Mouse (Mus musculus) cerebellum, adult 2 months (tissue): ENCODE results near the gene Arv1. TPM values are rescaled to one million over a fixed set of nuclear protein-coding genes. Genes with fewer than 3 reads are reported as not detected.
A peak's percentile ranks its signal among the peaks of the same experiment; 100 is the strongest.

Source experiments
- DNase-seq, 2 experiments: peaks; one replicate each; pipeline ENCODE4 v3.0.0; 2021
- H3K27ac ChIP-seq: fragments of 200-500 bp; 2 replicates; pipeline ENCODE4 v1.5.1; 2012; ENCODE audit warnings: low read length, control low read depth, inconsistent platforms; ENCODE audit not compliant: insufficient read depth
- H3K27me3 ChIP-seq: fragments of 200-500 bp; 2 replicates; pipeline ENCODE4 v1.6.1; 2012; ENCODE audit warnings: inconsistent platforms, mild to moderate bottlenecking, low read length, moderate library complexity; ENCODE audit not compliant: control insufficient read depth, insufficient read depth
- H3K4me1 ChIP-seq: fragments of 200-500 bp; 2 replicates; pipeline ENCODE4 v1.6.1; 2011; ENCODE audit warnings: low read length; ENCODE audit not compliant: control insufficient read depth, insufficient read depth
- H3K4me3 ChIP-seq: fragments of 200-500 bp; replicated peaks from 2 replicates; pipeline ENCODE3; 2011; ENCODE audit warnings: mild to moderate bottlenecking, low read depth, low read length, control low read depth; ENCODE audit not compliant: insufficient read depth
- CTCF ChIP-seq: fragments of 200-500 bp; IDR thresholded peaks from 2 replicates; pipeline ENCODE4 v1.5.1; 2011; ENCODE audit warnings: low read depth, mild to moderate bottlenecking, control low read depth, low read length, moderate library complexity, borderline replicate concordance; ENCODE audit not compliant: insufficient read depth
- POLR2A ChIP-seq: fragments of 200-500 bp; IDR thresholded peaks from 2 replicates; pipeline ENCODE4 v1.6.1; 2011; ENCODE audit warnings: low read length, control low read depth, borderline replicate concordance; ENCODE audit not compliant: insufficient read depth
- WGBS: fragments of 180-500 bp; shearing (Covaris S2); methylation state at CpG from one replicate; pipeline ENCODE4 v1.1.7; 2018; 5-methylcytosine and 5-hydroxymethylcytosine counted together
- polyA plus RNA-seq: library from polyadenylated mRNA; depleted of rRNA; stranded (reverse); fragments of >200 nt; gene quantifications from 2 replicates; pipeline ENCODE4 v1.2.3, GENCODE M21; 2012

Arv1 gene
- polyA plus RNA-seq, 1 experiment: 19.5 TPM

DNA sequence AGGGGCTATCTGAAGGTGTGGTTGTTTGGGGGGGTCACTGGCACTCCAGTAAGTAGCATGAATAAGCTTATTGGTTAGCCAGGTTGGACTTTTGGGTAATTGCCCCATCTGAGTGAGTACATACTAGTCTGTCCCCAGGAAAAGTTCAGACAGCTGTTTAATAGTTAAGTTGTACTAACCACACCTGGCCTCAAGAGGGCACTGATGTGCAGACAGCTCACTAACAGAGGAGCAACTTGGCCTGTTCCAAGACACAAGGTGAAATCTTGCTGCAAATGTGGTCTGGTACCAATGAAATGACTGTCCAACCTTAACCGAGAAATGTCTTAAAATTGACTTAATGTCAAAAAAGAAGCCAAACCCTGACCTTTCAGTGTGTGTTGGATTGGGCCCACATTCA is 17.3 kb downstream of the Arv1 start:
- no peak overlapping the region for H3K27ac ChIP-seq
- WGBS: 75% methylated on average over 1 of the region's 1 CpGs
- peak; percentile 44 to 47 for DNase-seq
- no peaks in the 10 kb centered on the region for H3K27me3 ChIP-seq
- H3K4me1 ChIP-seq: no peaks in the 10 kb centered on the region
- H3K4me3 ChIP-seq: no peak overlapping the region
- TF ChIP-seq POLR2A: no peak
- peak; percentile 85 for TF ChIP-seq CTCF

DNA sequence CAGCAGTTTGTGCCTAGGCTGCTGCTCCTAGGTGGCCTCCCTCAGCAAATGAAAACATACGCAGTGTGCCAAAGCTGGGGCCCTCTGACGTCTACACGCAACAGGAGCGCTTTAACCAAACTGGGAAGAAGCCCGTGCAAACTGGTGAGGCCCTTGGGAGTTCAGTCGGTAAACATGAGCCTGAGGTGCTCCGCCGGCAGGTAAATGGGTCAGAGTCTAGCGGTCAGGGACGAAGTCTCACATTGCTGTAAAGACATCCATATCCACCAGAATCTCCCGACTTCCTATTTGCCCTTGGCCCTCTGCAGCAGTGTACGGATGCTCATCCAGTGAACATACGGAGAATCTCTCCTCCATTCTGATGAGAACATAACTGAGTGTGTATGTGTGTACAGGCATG is 24.7 kb downstream of the Arv1 start:
- Histone ChIP-seq H3K4me1 (no peaks in the 10 kb centered on the region), H3K4me3 (no peak overlapping the region), H3K27me3 (peaks cover 1% of the 10 kb centered on the region; the same call in 1 of the 2 replicates), H3K27ac (no peak overlapping the region)
- TF ChIP-seq POLR2A: no peak
- TF ChIP-seq CTCF: no peak
- DNase-seq: no peak
- 67% methylated on average over 13 of the region's 13 CpGs for WGBS

DNA sequence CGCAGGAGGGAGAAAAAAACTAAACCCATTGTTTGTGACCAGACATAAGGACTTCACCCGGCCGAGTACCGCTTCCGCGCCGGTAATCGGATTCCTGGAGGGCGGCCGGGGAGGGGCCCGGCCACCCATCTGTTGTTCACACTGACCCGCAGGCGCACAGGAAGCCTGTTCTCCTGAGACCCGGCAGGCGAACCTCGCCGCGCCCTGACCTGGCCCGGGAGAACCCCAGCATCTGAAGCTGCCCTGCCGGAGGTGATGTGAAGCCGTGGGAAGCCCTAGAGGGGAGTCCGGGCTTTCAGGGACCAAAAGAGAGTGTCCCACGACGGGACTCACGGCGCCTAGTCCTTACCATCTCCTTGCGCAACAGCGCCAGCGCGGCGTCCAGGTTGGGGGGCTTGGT is 29.3 kb downstream of the Arv1 start:
- Histone ChIP-seq H3K4me1 (no peaks in the 10 kb centered on the region), H3K4me3 (no peak overlapping the region)

DNA sequence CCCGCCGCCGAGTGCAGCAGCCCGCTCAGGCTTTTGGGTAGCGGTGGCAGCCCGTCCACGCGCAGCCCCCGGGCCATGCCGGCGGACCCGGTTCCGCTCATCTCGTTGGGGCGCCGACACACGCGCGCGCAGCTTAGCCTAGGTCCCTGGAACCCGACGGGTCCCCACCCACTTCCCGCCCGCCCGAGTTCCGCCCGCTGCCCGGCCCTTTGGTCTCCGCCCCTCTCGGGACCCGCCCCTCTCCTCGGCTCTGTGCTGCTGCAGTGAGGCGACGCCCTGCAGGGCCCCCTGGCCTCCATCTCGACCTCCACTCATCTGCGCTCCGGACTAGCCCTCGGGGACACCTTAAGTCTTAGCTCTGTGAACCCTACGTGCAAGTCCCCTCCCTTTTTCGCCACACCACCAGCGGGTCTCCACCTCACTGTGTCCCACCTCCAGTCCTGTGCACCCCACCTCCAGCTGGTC is 29.8 kb downstream of the Arv1 start, which contains the start of gene Fam89a:
Gene Fam89a (minus strand): TSS at position 124 of the 465 bp plus-strand sequence.
- no peak for TF ChIP-seq CTCF
- no peak for TF ChIP-seq POLR2A
- peaks cover 3% of the 10 kb centered on the region; the same call in 1 of the 2 replicates for H3K27me3 ChIP-seq
- no peak within 1 kb of the TSS for H3K27ac ChIP-seq
- H3K4me1 ChIP-seq: no peaks in the 10 kb centered on the region
- under 1% methylated on average over 41 of the region's 41 CpGs for WGBS
- no peak within 1 kb of the TSS for H3K4me3 ChIP-seq
- DNase-seq: no peak

More for the DNA sequence above, 29.3 kb downstream of the Arv1 start:
- TF ChIP-seq CTCF: no peak
- no peak for TF ChIP-seq POLR2A
- DNase-seq: no peak
- peaks cover 3% of the 10 kb centered on the region; the same call in 1 of the 2 replicates for H3K27me3 ChIP-seq
- under 1% methylated on average over 31 of the region's 31 CpGs for WGBS
- H3K27ac ChIP-seq: no peak overlapping the region

DNA sequence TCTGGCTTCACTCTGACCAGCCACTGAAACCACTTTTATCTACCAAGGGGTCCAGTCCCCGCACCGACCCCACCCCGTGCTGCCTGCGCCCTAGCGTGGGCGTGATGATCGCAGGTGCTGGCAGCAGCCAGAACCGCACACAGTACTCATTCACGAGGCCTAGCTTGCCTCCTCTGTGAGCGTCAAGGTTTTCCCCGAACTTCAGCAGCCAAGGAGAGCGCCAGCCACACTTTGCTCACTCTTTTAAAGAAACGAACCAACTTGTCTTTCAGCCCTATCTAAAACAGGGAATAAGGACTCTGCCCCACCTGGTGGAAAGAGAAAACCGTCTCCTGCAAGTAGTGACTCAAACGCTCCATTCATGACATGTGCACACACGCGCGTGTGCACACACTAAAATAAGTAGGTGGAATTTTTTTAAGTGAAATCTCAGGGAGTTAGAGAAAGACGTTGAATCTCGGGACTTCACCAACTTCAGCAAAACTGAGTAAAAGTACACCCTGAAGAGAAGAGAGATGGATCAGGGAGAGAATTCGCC is 30.5 kb downstream of the Arv1 start:
- DNase-seq: no peak
- TF ChIP-seq POLR2A (no peak), CTCF (no peak)
- Histone ChIP-seq H3K27ac (no peak overlapping the region), H3K4me3 (no peak overlapping the region), H3K4me1 (no peaks in the 10 kb centered on the region), H3K27me3 (peaks cover 3% of the 10 kb centered on the region; the same call in 1 of the 2 replicates)
- 44% methylated on average over 21 of the region's 21 CpGs for WGBS

DNA sequence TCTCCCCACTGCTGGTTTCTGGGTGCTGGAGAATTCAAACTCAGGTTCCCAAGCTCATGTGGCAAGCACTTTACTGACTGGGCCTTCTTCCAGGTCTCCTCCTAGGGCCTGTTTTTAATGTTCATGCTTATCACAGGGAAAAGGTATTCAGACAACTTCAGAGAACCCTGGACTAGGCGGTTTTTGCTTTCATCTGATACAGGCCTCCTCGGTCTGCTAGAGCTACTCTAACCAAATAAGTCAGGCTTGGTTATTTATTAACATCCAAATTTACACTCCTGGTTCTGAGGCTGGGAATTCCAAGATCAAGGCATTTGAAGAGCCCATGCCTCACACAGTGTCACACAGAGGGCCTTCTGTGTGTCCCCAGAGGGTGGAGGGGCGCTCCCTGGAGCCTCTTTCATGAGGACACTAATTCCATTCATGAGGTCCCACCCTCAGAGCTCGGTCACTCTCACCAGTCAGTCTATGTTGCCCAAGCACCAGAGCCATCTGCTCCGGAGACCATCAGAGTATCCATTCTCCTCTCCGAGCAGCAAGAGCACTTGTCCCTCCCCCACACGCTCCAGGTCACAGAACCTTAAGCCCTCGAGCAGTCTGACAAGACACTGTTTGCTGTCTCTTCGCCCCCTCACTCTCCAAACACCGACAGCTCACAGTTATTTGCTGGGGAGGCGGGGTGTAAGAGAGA is 32.3 kb downstream of the Arv1 start:
- TF ChIP-seq POLR2A: no peak
- no peak for TF ChIP-seq CTCF
- DNase-seq: no peak
- Histone ChIP-seq H3K4me1 (no peaks in the 10 kb centered on the region), H3K27me3 (peaks cover 3% of the 10 kb centered on the region; the same call in 1 of the 2 replicates), H3K4me3 (no peak overlapping the region), H3K27ac (no peak overlapping the region)
- 36% methylated on average over 11 of the region's 11 CpGs for WGBS

DNA sequence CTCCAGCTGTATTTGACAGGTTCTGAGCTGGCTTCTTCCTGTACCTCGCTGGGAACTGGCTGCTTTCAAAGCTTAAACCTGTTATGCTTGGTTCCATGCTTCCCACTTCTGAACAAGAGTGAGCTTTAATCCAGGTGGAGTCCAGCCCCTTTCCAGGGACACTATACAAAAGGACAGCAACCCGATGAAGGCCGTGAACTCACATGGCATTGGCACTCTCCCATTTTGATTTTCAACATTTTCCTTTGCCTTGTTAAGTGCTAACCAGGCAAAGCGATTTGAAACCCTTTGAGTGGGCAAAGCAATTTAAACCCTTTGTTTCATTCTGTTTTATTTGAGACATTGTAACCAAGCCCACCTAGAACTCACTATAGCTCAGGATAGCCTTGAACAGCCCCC is 32.9 kb downstream of the Arv1 start:
- Histone ChIP-seq H3K27ac (no peak overlapping the region), H3K4me3 (no peak overlapping the region), H3K27me3 (peaks cover 3% of the 10 kb centered on the region; the same call in 1 of the 2 replicates), H3K4me1 (no peaks in the 10 kb centered on the region)
- no peak for DNase-seq
- WGBS: 63% methylated on average over 4 of the region's 4 CpGs
- TF ChIP-seq CTCF: no peak
- TF ChIP-seq POLR2A: no peak

DNA sequence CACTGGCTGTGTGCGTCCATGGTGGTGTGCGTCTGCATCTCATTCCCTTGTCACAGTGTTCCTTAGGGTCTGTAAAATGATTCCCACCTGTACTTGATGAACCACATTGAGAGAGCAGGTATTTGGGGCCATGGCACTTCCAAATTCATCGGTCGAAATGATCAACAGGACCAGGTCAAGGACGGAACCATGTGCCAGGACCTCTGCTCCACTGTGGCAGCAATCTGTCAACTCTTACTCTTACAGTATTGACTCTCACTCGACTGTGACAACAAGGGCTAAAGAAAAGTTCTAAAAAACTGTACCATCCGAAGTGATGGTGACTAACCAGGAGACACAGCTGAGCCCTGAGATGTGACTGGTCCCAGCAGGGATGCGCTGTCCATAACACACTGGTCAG is 33.5 kb downstream of the Arv1 start:
- Histone ChIP-seq H3K4me1 (no peaks in the 10 kb centered on the region), H3K4me3 (no peak overlapping the region), H3K27ac (no peak overlapping the region), H3K27me3 (peaks cover 2% of the 10 kb centered on the region; the same call in 1 of the 2 replicates)
- TF ChIP-seq POLR2A (no peak), CTCF (no peak)
- WGBS: 85% methylated on average over 8 of the region's 8 CpGs
- DNase-seq: no peak
